Mouse (Mus musculus) heart, embryonic 14.5 days (tissue): Measurements from ENCODE around the gene Eral1. TPM values are rescaled to one million over a fixed set of nuclear protein-coding genes. Genes with fewer than 3 reads are reported as not detected.

Experiments used
- ATAC-seq: fragments of 200-750 bp; cut with Nextera tagmentation; 2 replicates; pipeline ENCODE4 v1.8.0; 2017; ENCODE audit warnings: low read depth, moderate TSS enrichment; ENCODE audit not compliant: insufficient number of reproducible peaks, insufficient read depth, low FRiP score
- H3K27ac ChIP-seq, 2 experiments: fragments of 200-500 bp in 1 of 2; fragments of 300-500 bp in 1 of 2; sonication (generic) in 1 of 2; replicated peaks in 1 of 2; 2 replicates each; pipeline ENCODE4 v1.5.1; 2012 to 2014; ENCODE audit warnings: low read depth in 2 of 2, low read length in 2 of 2, control low read depth in 1 of 2, mild to moderate bottlenecking in 1 of 2, mixed read lengths in 1 of 2; ENCODE audit not compliant: control insufficient read depth in 1 of 2, insufficient read depth in 1 of 2
- H3K27me3 ChIP-seq: fragments of 300-500 bp; sonication (generic); 2 replicates; pipeline ENCODE4 v1.6.1; 2014; ENCODE audit warnings: mild to moderate bottlenecking, low read length, control low read depth; ENCODE audit not compliant: control insufficient read depth, insufficient read depth
- H3K36me3 ChIP-seq: fragments of 300-500 bp; sonication (generic); 2 replicates; pipeline ENCODE4 v1.6.1; 2014; ENCODE audit warnings: mild to moderate bottlenecking, control low read depth, low read length, mixed read lengths; ENCODE audit not compliant: control insufficient read depth, insufficient read depth
- H3K4me1 ChIP-seq, 2 experiments: fragments of 200-500 bp in 1 of 2; fragments of 300-500 bp in 1 of 2; sonication (generic) in 1 of 2; 2 replicates each; pipeline ENCODE4 v1.6.1; 2012 to 2014; ENCODE audit warnings: low read length in 2 of 2, control low read depth in 1 of 2, mixed read lengths in 1 of 2; ENCODE audit not compliant: control insufficient read depth in 2 of 2, insufficient read depth in 2 of 2
- H3K4me2 ChIP-seq: fragments of 300-500 bp; sonication (generic); 2 replicates; pipeline ENCODE4 v1.6.1; 2014; ENCODE audit warnings: mild to moderate bottlenecking, low read length
- H3K4me3 ChIP-seq, 2 experiments: fragments of 200-500 bp in 1 of 2; fragments of 300-500 bp in 1 of 2; sonication (generic) in 1 of 2; 2 replicates each; pipeline ENCODE4 v1.5.1; 2012 to 2014; ENCODE audit warnings: low read length in 2 of 2, mild to moderate bottlenecking in 2 of 2, control low read depth in 1 of 2, low read depth in 1 of 2, moderate library complexity in 1 of 2; ENCODE audit not compliant: control insufficient read depth in 1 of 2, insufficient read depth in 1 of 2
- H3K9ac ChIP-seq: fragments of 300-500 bp; sonication (generic); 2 replicates; pipeline ENCODE4 v1.6.1; 2014; ENCODE audit warnings: mild to moderate bottlenecking, low read length
- H3K9me3 ChIP-seq: fragments of 300-500 bp; sonication (generic); 2 replicates; pipeline ENCODE4 v1.6.1; 2016; ENCODE audit warnings: low read length, control low read depth; ENCODE audit not compliant: control insufficient read depth
- WGBS: fragments of 180-500 bp; shearing (Covaris S2); extraction: QIAGEN DNeasy Blood & Tissue Kit; methylation state at CpG from one replicate; pipeline ENCODE4 v1.1.7; 2014; 5-methylcytosine and 5-hydroxymethylcytosine counted together
- polyA plus RNA-seq: library from polyadenylated mRNA; unstranded; fragments of >200 nt; fragmentation: Nextera tagmentation; extraction: Ambion mirVana; gene quantifications from 2 replicates; pipeline ENCODE4 v1.2.1, GENCODE M21; 2014

The Eral1 gene
- polyA plus RNA-seq, 1 experiment from 2014 or later = 23.9 TPM

DNA sequence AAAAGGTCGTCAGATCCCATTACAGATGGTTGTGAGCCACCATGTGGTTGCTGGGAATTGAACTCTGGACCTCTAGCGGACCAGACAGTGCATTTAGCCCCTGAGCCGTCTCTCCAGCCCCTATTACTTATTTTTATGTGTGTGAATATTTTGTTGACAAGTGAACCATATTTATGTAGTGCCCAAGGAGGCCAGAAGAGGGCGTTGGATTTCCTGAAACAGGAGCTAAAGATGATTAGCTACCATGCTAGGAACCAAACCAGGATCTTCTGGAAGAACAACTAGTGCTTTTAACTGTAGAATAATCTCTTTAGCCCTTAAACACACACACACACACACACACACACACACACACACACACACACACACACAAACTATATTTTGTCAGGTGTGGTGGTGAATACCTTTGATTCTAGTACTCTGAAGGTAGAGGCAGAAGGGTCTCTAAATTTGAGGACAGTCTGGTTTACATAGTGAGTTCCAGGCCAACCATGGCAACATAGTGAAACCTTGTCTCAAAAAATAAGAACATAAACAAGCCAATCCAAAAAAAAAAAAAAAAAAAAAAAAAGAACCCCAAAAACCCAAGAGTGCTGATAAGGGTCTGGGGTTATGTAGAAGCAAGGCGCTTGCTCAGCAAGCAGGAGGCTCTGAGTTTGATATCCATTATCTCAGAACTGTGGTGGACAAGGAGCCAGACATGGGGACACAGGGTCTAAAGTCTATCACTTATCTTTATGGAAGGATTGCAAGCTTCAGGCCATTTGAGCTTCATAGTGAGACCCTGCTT, 23.0 kb upstream of the Eral1 start:
- ATAC-seq = no peak
- H3K9ac ChIP-seq = no peak overlapping the region
- H3K4me1 ChIP-seq = peaks cover 6 to 17% of the 10 kb centered on the region in 2 experiments
- 0 out of 2 replicates have a peak, but pooled peaks cover 3% of the 10 kb centered on the region for H3K9me3 ChIP-seq
- H3K27me3 ChIP-seq = no peaks in the 10 kb centered on the region
- 68% methylated on average over 5 of the region's 5 CpGs for WGBS
- no peak overlapping the region for H3K4me3 ChIP-seq
- peaks cover 21% of the 10 kb centered on the region for H3K36me3 ChIP-seq
- no peak overlapping the region for H3K4me2 ChIP-seq
- H3K27ac ChIP-seq = no peak overlapping the region

DNA sequence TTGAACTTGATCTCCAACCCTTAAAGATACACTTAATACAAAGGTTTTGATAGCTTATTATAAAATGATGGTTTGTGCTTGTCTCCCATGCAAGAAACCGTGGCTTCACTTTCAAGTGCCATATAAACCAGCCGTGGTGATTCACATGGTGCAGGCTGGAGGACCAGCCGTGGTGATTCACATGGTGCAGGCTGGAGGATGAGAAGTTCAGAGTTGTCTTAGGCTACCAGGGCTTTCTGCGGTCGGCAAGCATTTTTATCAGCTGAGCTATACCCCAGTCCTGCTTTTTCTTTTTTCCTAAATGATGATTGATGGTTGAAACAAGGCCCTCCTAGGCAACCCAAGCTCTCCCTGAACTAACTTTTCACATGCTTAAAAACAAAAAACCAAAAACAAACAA, 22.0 kb upstream of the Eral1 start:
- no peak overlapping the region for H3K9ac ChIP-seq
- peaks cover 6 to 27% of the 10 kb centered on the region in 2 experiments for H3K4me1 ChIP-seq
- H3K27me3 ChIP-seq = no peaks in the 10 kb centered on the region
- no peak overlapping the region for H3K27ac ChIP-seq
- no peak overlapping the region for H3K4me3 ChIP-seq
- ATAC-seq = no peak
- WGBS = 71% methylated on average over 5 of the region's 5 CpGs
- H3K36me3 ChIP-seq = peaks cover 17% of the 10 kb centered on the region
- H3K9me3 ChIP-seq = no peaks in the 10 kb centered on the region
- H3K4me2 ChIP-seq = no peak overlapping the region

DNA sequence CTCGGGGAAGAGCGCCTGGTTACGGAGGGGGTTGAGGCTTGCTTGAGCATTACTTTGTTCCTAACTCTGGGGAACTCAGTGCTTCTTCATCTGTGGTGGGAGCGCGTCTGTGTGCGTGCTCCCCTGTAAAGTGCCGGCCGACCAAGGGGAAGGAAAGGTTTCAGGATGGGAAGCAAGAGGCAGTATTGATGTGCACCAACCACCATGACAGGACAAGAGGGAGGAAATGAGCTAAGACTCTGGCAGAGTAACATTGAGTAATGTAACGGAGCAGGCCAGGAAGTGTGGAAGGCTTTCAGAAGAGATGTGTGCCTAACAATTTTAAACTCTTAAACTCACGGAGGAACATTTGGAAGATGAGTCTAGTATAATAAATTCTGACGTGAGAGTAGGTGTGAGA, 20.6 kb upstream of the Eral1 start:
- H3K4me3 ChIP-seq = no peak overlapping the region
- H3K9me3 ChIP-seq = no peaks in the 10 kb centered on the region
- H3K4me1 ChIP-seq = peaks cover 7 to 36% of the 10 kb centered on the region in 2 experiments
- no peaks in the 10 kb centered on the region for H3K27me3 ChIP-seq
- H3K4me2 ChIP-seq = no peak overlapping the region
- no peak for ATAC-seq
- peak overlapping the region in 1 of 2 experiments; percentile 43; a peak in 2 of 4 replicates for H3K27ac ChIP-seq
- H3K36me3 ChIP-seq = peaks cover 11% of the 10 kb centered on the region
- 62% methylated on average over 11 of the region's 11 CpGs for WGBS
- no peak overlapping the region for H3K9ac ChIP-seq

DNA sequence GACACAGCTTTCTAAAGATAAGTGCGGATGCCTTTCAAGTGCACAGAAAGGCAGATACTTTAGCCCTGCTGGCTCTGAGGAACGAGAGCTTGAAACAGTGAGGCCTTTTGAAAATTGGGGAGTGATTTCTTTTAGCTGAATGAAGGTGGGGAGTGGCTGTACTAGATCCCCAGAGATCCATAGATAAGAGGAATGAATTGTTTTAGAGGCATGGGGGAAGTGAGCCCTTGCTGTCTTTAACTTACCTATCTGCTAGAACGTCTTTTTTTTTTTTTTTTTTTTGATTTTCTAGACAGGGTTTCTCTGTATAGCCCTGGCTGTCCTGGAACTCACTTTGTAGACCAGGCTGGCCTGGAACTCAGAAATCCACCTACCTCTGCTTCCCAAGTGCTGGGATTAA, 16.9 kb upstream of the Eral1 start:
- peak overlapping the region; percentile 69 for H3K9ac ChIP-seq
- H3K4me1 ChIP-seq = peaks cover 8 to 41% of the 10 kb centered on the region in 2 experiments
- WGBS = 6% methylated on average over 3 of the region's 3 CpGs
- ATAC-seq = no peak
- H3K36me3 ChIP-seq = 0 out of 2 replicates have a peak, but pooled peaks cover 11% of the 10 kb centered on the region
- peak overlapping the region; percentile 83 for H3K4me2 ChIP-seq
- H3K27ac ChIP-seq = peak overlapping the region; percentile 83 to 87
- H3K27me3 ChIP-seq = no peaks in the 10 kb centered on the region
- peak overlapping the region; percentile 38 to 40 for H3K4me3 ChIP-seq
- H3K9me3 ChIP-seq = no peaks in the 10 kb centered on the region

DNA sequence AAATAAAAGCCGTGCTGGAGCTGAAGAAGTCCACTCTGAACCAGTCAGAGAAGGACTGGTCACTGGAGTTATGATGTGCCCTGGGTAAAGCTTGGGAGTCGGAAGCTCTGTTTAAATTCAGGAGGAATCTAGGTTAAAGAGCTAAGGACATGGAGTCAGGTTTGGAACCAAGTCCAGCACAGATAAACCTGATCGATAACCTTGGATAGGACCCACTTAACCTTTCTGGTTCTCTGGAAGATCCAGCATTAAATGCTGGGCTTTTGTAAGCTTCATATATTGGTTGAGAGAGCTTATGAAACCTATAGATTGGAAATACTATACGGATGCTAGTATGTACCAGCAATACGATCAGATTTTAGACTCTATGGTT, 14.9 kb upstream of the Eral1 start:
- peak overlapping the region; percentile 91 to 92 for H3K27ac ChIP-seq
- no peaks in the 10 kb centered on the region for H3K9me3 ChIP-seq
- peak overlapping the region; percentile 91 for H3K9ac ChIP-seq
- H3K4me3 ChIP-seq = peak overlapping the region; percentile 79 to 86
- peaks cover 2 to 30% of the 10 kb centered on the region in 2 experiments for H3K4me1 ChIP-seq
- H3K36me3 ChIP-seq = 0 out of 2 replicates have a peak, but pooled peaks cover 3% of the 10 kb centered on the region
- peak overlapping the region; percentile 83 for H3K4me2 ChIP-seq
- WGBS = 19% methylated on average over 5 of the region's 5 CpGs
- no peaks in the 10 kb centered on the region for H3K27me3 ChIP-seq
- ATAC-seq = no peak

DNA sequence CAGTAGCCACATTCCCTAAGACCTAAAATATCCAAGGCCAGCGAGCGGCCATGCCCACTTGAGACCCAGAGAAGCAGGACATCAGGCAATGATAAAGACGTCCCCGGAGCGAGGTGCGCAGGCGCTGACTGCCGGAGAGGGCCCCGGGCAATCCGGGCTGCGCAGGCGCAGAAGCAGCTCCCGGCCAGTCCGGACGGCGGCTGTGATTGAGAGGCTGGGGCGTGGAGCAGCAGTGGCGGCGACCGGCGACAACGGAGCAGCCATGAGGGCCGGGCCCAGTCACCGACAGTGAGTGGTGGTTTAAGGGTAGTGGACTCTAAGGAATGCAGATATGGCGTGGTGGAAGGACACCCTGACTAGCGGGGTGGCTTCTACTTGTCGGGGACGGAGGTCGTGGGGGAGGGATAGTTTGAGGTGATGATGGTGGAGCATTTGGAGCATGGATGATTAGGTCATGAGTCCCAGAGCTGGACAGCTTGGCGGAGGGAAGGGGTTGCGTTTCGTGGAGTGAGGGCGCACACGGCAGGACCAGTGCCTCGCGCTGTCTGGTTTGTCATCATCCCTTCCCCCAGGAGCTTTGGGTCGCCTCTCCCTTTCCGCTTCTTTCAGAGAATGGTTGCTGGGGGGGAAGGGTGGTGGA, 14.4 kb upstream of the Eral1 start, which contains the start of gene Fam222b:
Fam222b (plus strand) TSS at position 157 of the 640 bp plus-strand sequence.
- Histone ChIP-seq H3K27me3 (no peaks in the 10 kb centered on the region), H3K9ac (peak within 1 kb of the TSS; percentile 91), H3K4me2 (peak within 1 kb of the TSS; percentile 83), H3K9me3 (no peaks in the 10 kb centered on the region), H3K27ac (peak within 1 kb of the TSS; percentile 91 to 92), H3K36me3 (0 out of 2 replicates have a peak, but pooled peaks cover 2% of the 10 kb centered on the region), H3K4me1 (peaks cover 2 to 30% of the 10 kb centered on the region in 2 experiments; a peak in 3 of 4 replicates), H3K4me3 (peak within 1 kb of the TSS; percentile 79 to 86)
- under 1% methylated on average over 38 of the region's 38 CpGs for WGBS
- ATAC-seq = peak; percentile 93

DNA sequence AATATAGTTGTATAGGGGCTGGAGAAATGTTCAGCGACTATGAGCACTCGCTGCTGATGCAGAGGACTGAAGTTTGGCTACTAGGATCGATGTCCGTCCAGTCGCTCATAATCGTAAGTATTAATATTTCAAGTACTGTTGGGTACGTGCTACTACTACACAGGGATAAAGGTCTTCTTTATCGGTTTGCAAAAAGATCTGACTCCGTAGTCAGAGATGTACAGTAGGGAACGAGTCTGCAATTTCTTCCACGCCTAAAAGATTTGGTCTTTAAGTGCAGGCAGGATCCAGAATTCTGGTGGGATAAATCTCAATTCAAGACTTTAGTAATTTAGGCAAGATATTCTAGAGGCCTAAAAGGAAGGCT, 13.9 kb upstream of the Eral1 start:
- peaks cover 2 to 30% of the 10 kb centered on the region in 2 experiments; a peak in 3 of 4 replicates for H3K4me1 ChIP-seq
- H3K27me3 ChIP-seq = no peaks in the 10 kb centered on the region
- peak overlapping the region; percentile 57 to 92 for H3K27ac ChIP-seq
- 48% methylated on average over 11 of the region's 11 CpGs for WGBS
- H3K36me3 ChIP-seq = no peaks in the 10 kb centered on the region
- no peaks in the 10 kb centered on the region for H3K9me3 ChIP-seq
- peak overlapping the region; percentile 79 to 86 for H3K4me3 ChIP-seq
- H3K9ac ChIP-seq = peak overlapping the region; percentile 91
- H3K4me2 ChIP-seq = peak overlapping the region; percentile 83
- ATAC-seq = no peak
